Mouse (Mus musculus) spleen, postnatal 36 days (tissue): ENCODE results near the gene Brpf1.

Experiments
- DNase-seq, 2 experiments: peaks; one replicate each; pipeline ENCODE4 v3.0.0; 2022; ENCODE audit warnings: low spot score in 2 of 2, mixed read lengths in 1 of 2

Gene Brpf1

DNA sequence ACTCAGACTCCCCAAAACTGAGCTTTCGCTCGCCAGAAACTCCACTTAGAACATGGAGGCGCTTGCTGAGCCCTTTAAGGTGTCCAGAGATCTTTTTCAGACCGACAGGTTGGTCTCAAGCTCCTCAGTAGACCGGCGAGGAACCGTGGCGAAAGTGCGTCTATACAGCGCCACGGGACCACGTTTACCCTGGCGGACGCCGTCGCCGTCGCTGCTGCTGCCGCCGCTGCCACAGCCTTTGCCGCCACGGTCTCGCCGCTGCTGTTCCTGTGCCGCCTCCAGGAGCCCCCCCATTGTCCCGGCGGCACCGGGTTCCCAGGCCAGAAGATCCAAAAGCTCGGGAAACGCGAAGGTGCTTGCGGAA, at the start of gene Brpf1:
Brpf1 (plus strand) TSS at position 152 of the 364 bp plus-strand sequence.
- DNase-seq = no peak

DNA sequence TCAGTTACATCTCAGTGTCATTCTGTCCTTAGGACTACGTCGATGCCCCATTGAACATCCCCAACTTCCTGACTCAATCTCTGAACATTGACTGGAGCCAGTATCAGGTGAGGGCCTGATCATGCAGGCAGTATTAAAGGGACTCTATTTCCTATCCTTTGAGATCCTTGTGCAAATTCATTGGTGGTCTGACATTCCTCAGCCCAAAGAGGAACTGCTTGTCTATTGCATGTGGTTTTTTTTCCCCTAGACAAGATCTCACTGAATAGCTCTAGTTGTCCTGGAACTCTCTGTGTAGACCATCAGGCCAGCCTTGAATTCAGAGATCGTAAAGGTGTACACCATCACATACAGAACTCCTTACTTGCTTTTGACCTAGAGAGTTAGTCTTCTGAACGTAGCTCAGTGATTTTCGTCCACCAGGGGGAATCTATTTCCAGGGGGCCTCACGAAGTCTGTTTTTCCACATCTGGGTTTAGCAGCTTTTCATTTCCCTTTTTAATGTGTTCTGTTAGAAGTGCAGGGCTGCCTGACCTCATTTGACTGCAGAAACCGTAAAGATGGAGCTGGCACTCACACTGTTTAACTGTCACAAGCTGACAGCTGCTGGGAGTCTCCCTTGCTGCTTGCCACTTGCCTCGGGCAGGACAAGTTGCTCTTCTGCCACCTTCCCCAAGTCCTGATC, 45.6 kb upstream of the Brpf1 start:
- DNase-seq = peak; percentile 33

GRCm38 (mm10) chr6:113263531-113263930, 43.4 kb upstream of the Brpf1 start:
- no peak for DNase-seq

GRCm38 (mm10) chr6:113264429-113264828, 42.5 kb upstream of the Brpf1 start:
- no peak for DNase-seq

GRCm38 (mm10) chr6:113266996-113267655, 39.8 kb upstream of the Brpf1 start:
- no peak for DNase-seq

GRCm38 (mm10) chr6:113267988-113268387, 38.9 kb upstream of the Brpf1 start:
- no peak for DNase-seq

DNA sequence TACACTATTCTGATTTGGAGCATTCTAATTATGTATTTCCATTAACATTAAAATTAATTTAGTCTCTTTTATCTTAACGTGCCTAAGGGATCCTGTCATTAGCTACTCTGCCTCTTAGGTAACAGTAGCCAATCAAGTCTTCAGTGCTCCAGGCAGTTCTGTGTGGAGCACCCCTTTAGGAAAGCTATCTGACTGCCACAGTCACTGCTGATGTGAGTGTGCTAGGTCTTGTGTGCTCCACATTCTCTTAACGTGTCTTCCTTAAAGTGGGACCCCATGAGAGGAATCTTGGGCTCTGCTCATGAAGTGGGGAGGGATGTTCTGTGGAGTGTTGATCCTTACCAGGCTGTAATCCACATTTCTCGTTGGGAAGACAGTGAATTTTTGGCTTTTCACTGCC, 34.6 kb upstream of the Brpf1 start:
- DNase-seq = no peak

DNA sequence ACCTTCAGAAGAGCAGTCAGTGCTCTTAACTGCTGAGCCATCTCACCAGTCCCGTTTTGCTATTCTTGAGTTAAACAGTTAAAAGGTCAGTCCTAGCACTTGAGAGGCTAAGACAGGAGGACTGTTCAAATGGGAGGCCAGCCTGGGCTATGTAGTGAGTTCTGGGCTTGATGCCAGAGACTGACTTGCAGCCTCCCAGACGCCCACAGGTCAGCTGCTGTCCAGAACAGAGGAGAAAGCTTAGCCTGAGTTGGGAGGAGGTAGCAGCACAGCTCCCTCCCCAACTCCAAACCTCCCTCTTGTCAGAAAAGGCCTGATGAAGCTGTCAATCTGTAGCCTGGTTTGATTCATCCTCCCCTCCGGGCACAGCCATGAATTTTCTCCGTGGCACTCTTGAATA, 30.1 kb upstream of the Brpf1 start:
- DNase-seq = no peak

DNA sequence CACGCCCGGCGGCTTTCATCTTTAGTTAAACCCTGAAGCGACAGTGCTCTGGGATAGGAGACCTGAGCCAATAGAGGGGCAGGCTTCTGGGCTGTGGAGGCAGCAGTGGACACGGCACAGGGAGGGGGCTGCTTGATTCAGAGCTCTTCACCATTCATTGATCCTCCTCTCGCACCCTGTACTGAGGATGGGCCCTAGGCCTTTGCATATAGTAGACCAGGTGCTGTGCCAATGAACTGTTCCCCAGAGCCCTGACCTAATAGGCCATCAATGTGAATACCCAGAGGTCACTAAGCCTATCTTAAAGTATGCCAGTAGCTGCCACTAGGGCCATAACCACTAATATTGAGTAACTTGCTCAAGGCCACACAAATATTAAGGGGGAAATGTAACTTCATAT, 25.3 kb upstream of the Brpf1 start:
- DNase-seq = no peak

DNA sequence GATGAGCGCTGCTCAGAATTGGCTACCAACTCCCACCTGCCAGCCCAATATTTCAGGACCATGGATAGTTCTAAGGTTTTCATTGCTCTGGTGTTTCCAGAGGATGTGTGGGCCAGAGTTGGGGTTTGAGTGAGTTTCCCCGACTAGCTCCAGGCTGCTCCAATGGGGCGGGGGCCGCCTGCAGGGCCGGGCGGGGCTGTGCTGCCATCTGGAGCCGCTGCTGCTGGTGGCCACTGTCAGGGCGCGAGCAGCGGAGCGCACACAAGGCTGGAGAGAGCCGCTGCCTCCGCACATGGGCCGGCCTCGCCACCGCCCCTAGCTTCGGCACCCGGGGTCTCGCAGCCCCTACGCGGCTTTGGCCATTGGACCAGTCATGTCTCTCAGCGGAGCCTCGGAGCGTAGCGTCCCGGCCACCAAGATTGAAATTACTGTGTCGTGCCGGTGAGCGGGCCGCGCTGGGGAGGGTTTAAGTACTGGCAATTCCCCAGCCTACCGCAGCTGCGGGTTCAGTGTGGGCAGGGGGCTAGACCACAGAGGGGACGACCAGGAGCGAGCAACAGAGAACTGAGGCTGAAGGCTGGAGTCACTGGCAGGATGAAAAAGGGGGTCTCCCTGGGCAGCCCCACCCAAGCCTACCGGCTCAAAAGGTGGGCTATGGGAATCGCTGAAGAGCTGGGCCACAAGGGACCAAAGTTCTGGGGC, 24.7 kb upstream of the Brpf1 start, which contains the start of gene Cpne9:
Cpne9 (plus strand) TSS at position 207 of the 702 bp plus-strand sequence.
- DNase-seq = no peak

DNA sequence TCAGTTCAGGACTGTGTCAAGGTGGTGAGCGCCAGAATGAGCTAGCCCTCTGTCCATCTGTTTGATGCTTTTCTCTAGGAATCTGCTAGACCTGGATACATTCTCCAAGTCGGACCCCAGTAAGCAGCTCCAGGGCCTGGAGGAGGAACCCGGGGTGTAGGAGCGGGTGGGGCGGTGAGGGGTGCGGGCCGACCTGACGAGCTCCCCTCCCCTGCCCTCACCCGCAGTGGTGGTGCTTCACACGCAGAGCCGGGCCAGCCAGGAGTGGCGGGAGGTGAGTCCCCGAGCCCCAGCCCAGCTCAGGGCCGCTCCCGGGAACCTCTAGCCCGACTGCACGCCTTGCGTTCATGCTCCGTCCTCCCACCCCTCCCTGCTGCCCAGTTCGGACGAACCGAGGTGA, 24.0 kb upstream of the Brpf1 start:
- DNase-seq = no peak

- no peak for DNase-seq
These were observed 23.4 kb upstream of the Brpf1 start for GRCm38 (mm10) chr6:113283500-113283899.

DNA sequence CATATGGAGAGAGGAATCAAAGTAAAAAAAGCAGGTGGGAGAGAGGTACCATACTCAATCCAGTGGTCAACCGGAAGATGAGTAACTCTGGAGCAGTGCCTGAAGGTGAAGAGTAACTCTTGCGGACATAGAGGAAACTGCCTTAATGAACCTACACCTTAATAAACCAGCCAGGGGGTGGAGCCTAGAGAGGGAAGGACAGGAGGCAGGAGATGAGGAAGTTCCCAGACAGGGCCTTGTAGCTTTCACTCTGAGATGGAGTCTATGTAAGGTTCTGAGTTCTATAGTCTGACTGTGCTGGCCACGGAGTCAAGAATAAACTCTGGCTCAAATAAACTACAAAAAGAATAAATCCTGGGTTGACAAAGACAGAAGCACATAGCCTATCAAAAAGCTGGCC, 22.0 kb upstream of the Brpf1 start:
- DNase-seq = peak; percentile 10 to 32

DNA sequence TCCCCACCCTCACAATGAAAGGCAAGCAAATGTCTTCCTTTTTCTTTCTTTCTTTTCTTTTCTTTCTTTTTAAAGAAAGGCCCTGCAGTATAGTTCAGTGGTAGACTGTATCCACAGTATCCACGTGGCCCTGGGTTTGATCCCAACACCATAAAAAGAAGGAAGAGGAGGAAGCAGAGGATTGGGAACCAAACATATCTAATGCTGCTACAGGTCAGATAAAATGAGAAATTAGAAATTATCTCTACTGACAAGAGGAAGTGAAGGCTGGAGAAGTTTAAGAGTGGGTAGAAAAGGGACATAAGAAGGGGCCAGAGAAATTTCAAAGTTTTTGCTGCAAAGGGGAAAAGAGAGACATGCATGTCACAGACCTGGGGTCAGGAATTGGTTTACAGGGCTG, 20.6 kb upstream of the Brpf1 start:
- no peak for DNase-seq

- DNase-seq = no peak
These were observed 19.7 kb upstream of the Brpf1 start for GRCm38 (mm10) chr6:113287236-113287635.

- no peak for DNase-seq
These were observed 17.6 kb upstream of the Brpf1 start for GRCm38 (mm10) chr6:113289346-113289745.

DNA sequence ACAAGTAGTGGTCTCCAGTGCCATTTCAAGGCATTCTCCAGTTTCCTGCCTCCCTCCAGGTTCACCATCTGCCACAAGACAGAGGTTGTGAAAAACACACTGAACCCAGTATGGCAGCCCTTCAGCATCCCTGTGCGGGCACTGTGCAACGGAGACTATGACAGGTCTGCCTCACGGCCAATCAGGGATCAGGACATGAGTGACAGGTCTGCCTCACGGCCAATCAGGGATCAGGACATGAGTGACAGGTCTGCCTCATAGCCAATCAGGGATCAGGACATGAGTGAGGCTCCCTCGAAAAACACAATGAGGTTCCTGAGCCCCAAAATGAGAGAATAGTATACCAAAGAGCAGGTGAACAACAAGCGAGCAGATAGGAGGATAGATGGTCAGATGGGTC, 16.6 kb upstream of the Brpf1 start:
- no peak for DNase-seq

GRCm38 (mm10) chr6:113292938-113293337, 14.0 kb upstream of the Brpf1 start:
- DNase-seq = no peak

GRCm38 (mm10) chr6:113296046-113296445, 10.9 kb upstream of the Brpf1 start:
- DNase-seq = no peak

DNA sequence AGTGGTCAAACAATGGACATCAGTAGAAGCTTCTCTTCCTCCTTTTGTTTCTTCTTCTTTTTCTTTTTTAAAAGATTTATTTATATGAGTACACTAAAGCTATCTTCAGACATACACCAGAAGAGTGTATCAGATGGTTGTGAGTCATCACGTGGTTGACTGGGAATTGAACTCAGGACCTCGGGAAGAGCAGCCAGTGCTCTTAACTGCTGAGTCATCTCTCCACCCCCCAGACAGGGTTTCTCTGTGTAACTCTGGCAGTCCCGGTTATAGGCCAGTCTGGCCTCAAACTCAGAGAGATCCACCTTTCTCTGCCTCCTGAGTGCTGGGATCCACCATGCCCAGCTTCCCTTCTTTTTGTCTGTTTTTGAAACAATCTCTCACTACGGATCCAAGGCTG, 10.3 kb upstream of the Brpf1 start:
- no peak for DNase-seq

GRCm38 (mm10) chr6:113301350-113301749, 5.6 kb upstream of the Brpf1 start:
- no peak for DNase-seq

DNA sequence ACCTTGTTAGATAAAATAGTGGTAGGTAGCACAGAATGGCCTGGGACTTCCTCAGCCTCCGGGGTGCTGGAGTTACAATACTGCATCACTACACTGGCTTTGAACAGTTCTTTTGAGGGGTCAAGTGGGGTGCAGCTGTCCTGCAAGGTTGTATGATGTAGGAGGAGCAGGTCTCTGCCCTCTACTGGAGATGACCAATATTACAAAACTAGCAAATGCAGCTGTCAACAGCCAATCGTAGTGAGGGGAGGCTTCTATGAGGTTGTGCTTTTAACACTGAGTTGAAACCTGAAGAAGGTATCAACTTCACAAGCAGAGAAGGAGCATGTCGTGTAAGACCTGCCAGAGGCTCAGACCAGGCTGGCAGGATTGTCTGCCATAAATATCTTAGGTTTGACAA, 4.7 kb upstream of the Brpf1 start:
- DNase-seq = peak; percentile 17 to 34
